Mouse (Mus musculus) heart, postnatal 0 days (tissue): ENCODE measurements around the gene Rapgef5.

Source experiments
- CTCF ChIP-seq: IDR thresholded peaks from 2 replicates; pipeline ENCODE4 v1.5.1; 2016; ENCODE audit warnings: antibody characterized with exemption, control low read depth, low read depth
- EP300 ChIP-seq: IDR thresholded peaks from 2 replicates; pipeline ENCODE4 v1.6.1; 2016; ENCODE audit warnings: antibody characterized with exemption, low read depth

DNA sequence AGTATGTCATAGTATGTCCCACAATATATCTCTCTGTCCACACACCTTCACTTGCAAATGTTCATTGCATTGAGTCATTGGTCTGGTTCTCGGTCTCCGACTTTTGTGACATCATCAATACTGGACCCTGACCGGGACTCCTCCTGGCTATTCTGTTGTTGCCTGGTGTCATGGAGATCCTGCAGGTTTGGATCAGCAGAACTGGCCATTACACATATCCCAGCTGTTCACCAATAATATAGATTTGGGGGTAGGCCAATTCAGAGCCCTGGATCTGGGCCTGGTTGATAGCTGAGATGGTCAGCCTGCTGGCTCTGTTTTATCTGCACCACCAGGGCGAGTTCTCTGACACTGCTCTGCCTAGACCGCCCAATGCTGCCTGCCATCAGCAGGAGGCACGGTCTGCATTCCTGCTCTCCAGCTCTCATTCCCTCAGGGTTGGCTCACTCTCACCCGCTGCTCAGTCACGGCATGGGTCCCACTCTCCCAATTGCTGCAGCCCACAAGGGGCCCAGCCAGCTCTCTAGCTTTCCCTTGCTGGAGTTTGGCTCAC is 137.7 kb downstream of the Rapgef5 start:
- TF ChIP-seq CTCF = no peak
- no peak for TF ChIP-seq EP300
